Mouse (Mus musculus) midbrain, embryonic 13.5 days (tissue): Measurements from ENCODE around the gene Galm. TPM values are rescaled to one million over a fixed set of nuclear protein-coding genes. Genes with fewer than 3 reads are reported as not detected.
"Not testable (repeated sequence)": the region's sequence is repeated elsewhere in the genome, so short reads cannot be mapped to it uniquely, and the experiment has no call there.

Experiments used
- ATAC-seq: fragments of 200-750 bp; cut with Nextera tagmentation; 2 replicates; pipeline ENCODE4 v1.8.0; 2017; ENCODE audit warnings: mild to moderate bottlenecking, moderate TSS enrichment, moderate library complexity
- H3K27ac ChIP-seq: fragments of 300-500 bp; sonication (generic); 2 replicates; pipeline ENCODE4 v1.5.1; 2015; ENCODE audit warnings: inconsistent platforms, mild to moderate bottlenecking, moderate library complexity
- H3K27me3 ChIP-seq: fragments of 300-500 bp; sonication (generic); 2 replicates; pipeline ENCODE4 v1.6.1; 2015; ENCODE audit warnings: mild to moderate bottlenecking, inconsistent platforms
- H3K36me3 ChIP-seq: fragments of 300-500 bp; sonication (generic); 2 replicates; pipeline ENCODE4 v1.6.1; 2015; ENCODE audit warnings: mild to moderate bottlenecking, inconsistent platforms
- H3K4me1 ChIP-seq: fragments of 300-500 bp; sonication (generic); replicated peaks from 2 replicates; pipeline ENCODE4 v1.6.1; 2015; ENCODE audit warnings: inconsistent platforms
- H3K4me2 ChIP-seq: fragments of 300-500 bp; sonication (generic); replicated peaks from 2 replicates; pipeline ENCODE4 v1.6.1; 2015; ENCODE audit warnings: moderate library complexity, mild to moderate bottlenecking, inconsistent platforms
- H3K4me3 ChIP-seq: fragments of 300-500 bp; sonication (generic); replicated peaks from 2 replicates; pipeline ENCODE4 v1.5.1; 2015; ENCODE audit warnings: mild to moderate bottlenecking, inconsistent platforms
- H3K9ac ChIP-seq: fragments of 300-500 bp; sonication (generic); replicated peaks from 2 replicates; pipeline ENCODE4 v1.6.1; 2015; ENCODE audit warnings: mild to moderate bottlenecking, inconsistent platforms
- H3K9me3 ChIP-seq: fragments of 300-500 bp; sonication (generic); 2 replicates; pipeline ENCODE4 v1.6.1; 2016; ENCODE audit warnings: mild to moderate bottlenecking, inconsistent platforms
- WGBS: fragments of 180-500 bp; shearing (Covaris S2); methylation state at CpG from one replicate; pipeline ENCODE4 v1.1.7; 2015; 5-methylcytosine and 5-hydroxymethylcytosine counted together
- polyA plus RNA-seq: library from polyadenylated mRNA; unstranded; fragments of >200 nt; fragmentation: Nextera tagmentation; extraction: Ambion mirVana; gene quantifications from 2 replicates; pipeline ENCODE4 v1.2.1, GENCODE M21; 2015

The Galm gene
- polyA plus RNA-seq, 1 experiment from 2014 or later: 2.6 TPM

- H3K9ac ChIP-seq: no peak overlapping the region
- no peaks in the 10 kb centered on the region for H3K27me3 ChIP-seq
- H3K4me2 ChIP-seq: no peak overlapping the region
- H3K9me3 ChIP-seq: no peaks in the 10 kb centered on the region
- H3K36me3 ChIP-seq: peaks cover 26% of the 10 kb centered on the region
- H3K4me3 ChIP-seq: no peak overlapping the region
- H3K4me1 ChIP-seq: no peaks in the 10 kb centered on the region
- no peak for ATAC-seq
- H3K27ac ChIP-seq: no peak overlapping the region
- 68% methylated on average over 5 of the region's 5 CpGs for WGBS
Observed at GRCm38 (mm10) chr17:80193075-80193474, 65.8 kb downstream of the Galm start.

- H3K9me3 ChIP-seq: no peaks in the 10 kb centered on the region
- peaks cover 66% of the 10 kb centered on the region for H3K36me3 ChIP-seq
- H3K4me2 ChIP-seq: no peak overlapping the region
- H3K27me3 ChIP-seq: no peaks in the 10 kb centered on the region
- no peak overlapping the region for H3K9ac ChIP-seq
- H3K4me1 ChIP-seq: peaks cover 17% of the 10 kb centered on the region
- 89% methylated on average over 3 of the region's 3 CpGs for WGBS
- no peak overlapping the region for H3K4me3 ChIP-seq
- H3K27ac ChIP-seq: no peak overlapping the region
- peak; percentile 56 for ATAC-seq
Observed at GRCm38 (mm10) chr17:80199160-80199778, 72.0 kb downstream of the Galm start.

GRCm38 (mm10) chr17:80205657-80206056 lies 78.4 kb downstream of the Galm start:
- WGBS: 40% methylated on average over 5 of the region's 5 CpGs
- no peak for ATAC-seq
- Histone ChIP-seq H3K9ac (peak overlapping the region; percentile 96), H3K27ac (peak overlapping the region; percentile 99; the same call in 1 of the 2 replicates), H3K4me2 (peak overlapping the region; percentile 86), H3K36me3 (peaks cover 28% of the 10 kb centered on the region), H3K27me3 (no peaks in the 10 kb centered on the region), H3K4me1 (peaks cover 29% of the 10 kb centered on the region), H3K4me3 (peak overlapping the region; percentile 83), H3K9me3 (no peaks in the 10 kb centered on the region)

GRCm38 (mm10) chr17:80206301-80206670 lies 79.0 kb downstream of the Galm start:
- Histone ChIP-seq H3K36me3 (peaks cover 28% of the 10 kb centered on the region), H3K27ac (peak overlapping the region; percentile 99), H3K9ac (peak overlapping the region; percentile 96), H3K9me3 (no peaks in the 10 kb centered on the region), H3K4me1 (peaks cover 29% of the 10 kb centered on the region), H3K4me3 (peak overlapping the region; percentile 83), H3K4me2 (peak overlapping the region; percentile 86), H3K27me3 (no peaks in the 10 kb centered on the region)
- peak; percentile 74 for ATAC-seq
- under 1% methylated on average over 36 of the region's 36 CpGs for WGBS

- WGBS: under 1% methylated on average over 95 of the region's 95 CpGs
- peak within 1 kb of the TSS; percentile 86 for H3K4me2 ChIP-seq
- no peaks in the 10 kb centered on the region for H3K9me3 ChIP-seq
- H3K27me3 ChIP-seq: no peaks in the 10 kb centered on the region
- peak within 1 kb of the TSS; percentile 83 for H3K4me3 ChIP-seq
- peak within 1 kb of the TSS; percentile 99 for H3K27ac ChIP-seq
- peak within 1 kb of the TSS; percentile 96 for H3K9ac ChIP-seq
- H3K4me1 ChIP-seq: peaks cover 29% of the 10 kb centered on the region
- ATAC-seq: peak; percentile 96
- H3K36me3 ChIP-seq: peaks cover 23% of the 10 kb centered on the region
Observed at GRCm38 (mm10) chr17:80206671-80207581, 79.7 kb downstream of the Galm start, which contains the start of the genes Srsf7 and Ttc39d. TSS of gene Srsf7 (minus strand) at chr17:80207307. TSS of gene Ttc39d (plus strand) at chr17:80207460.

GRCm38 (mm10) chr17:80213998-80214397 lies 86.7 kb downstream of the Galm start:
- H3K4me2 ChIP-seq, H3K4me1 ChIP-seq, H3K4me3 ChIP-seq, ATAC-seq, H3K9ac ChIP-seq, H3K27me3 ChIP-seq, H3K36me3 ChIP-seq, H3K27ac ChIP-seq, H3K9me3 ChIP-seq: not testable (repeated sequence)
- 85% methylated on average over 4 of the region's 4 CpGs for WGBS

- no peak for ATAC-seq
- H3K9me3 ChIP-seq: no peaks in the 10 kb centered on the region
- H3K36me3 ChIP-seq: no peaks in the 10 kb centered on the region
- WGBS: 74% methylated on average over 2 of the region's 2 CpGs
- no peak overlapping the region for H3K9ac ChIP-seq
- no peaks in the 10 kb centered on the region for H3K27me3 ChIP-seq
- no peak overlapping the region for H3K27ac ChIP-seq
- H3K4me1 ChIP-seq: peaks cover 8% of the 10 kb centered on the region
- H3K4me2 ChIP-seq: no peak overlapping the region
- H3K4me3 ChIP-seq: no peak overlapping the region
Observed at GRCm38 (mm10) chr17:80220131-80220530, 92.9 kb downstream of the Galm start.

- Histone ChIP-seq H3K4me1 (peaks cover 9% of the 10 kb centered on the region), H3K9me3 (no peaks in the 10 kb centered on the region), H3K27ac (no peak overlapping the region), H3K9ac (no peak overlapping the region), H3K36me3 (no peaks in the 10 kb centered on the region), H3K4me2 (no peak overlapping the region), H3K27me3 (no peaks in the 10 kb centered on the region), H3K4me3 (no peak overlapping the region)
- ATAC-seq: no peak
- WGBS: 63% methylated on average over 9 of the region's 9 CpGs
Observed at GRCm38 (mm10) chr17:80221202-80221601, 93.9 kb downstream of the Galm start.

GRCm38 (mm10) chr17:80221890-80222628 lies 94.8 kb downstream of the Galm start:
- 56% methylated on average over 3 of the region's 3 CpGs for WGBS
- Histone ChIP-seq H3K4me3 (no peak overlapping the region), H3K27ac (no peak overlapping the region), H3K27me3 (no peaks in the 10 kb centered on the region), H3K9me3 (no peaks in the 10 kb centered on the region), H3K36me3 (no peaks in the 10 kb centered on the region), H3K9ac (no peak overlapping the region), H3K4me1 (peaks cover 9% of the 10 kb centered on the region), H3K4me2 (no peak overlapping the region)
- no peak for ATAC-seq

GRCm38 (mm10) chr17:80223829-80224228 lies 96.6 kb downstream of the Galm start:
- Histone ChIP-seq H3K27ac (peak overlapping the region; percentile 61; the same call in 1 of the 2 replicates), H3K27me3 (no peaks in the 10 kb centered on the region), H3K9ac (peak overlapping the region; percentile 69), H3K4me1 (peaks cover 9% of the 10 kb centered on the region), H3K4me3 (peak overlapping the region; percentile 57), H3K4me2 (peak overlapping the region; percentile 72), H3K9me3 (no peaks in the 10 kb centered on the region), H3K36me3 (peaks cover 11% of the 10 kb centered on the region; the same call in 1 of the 2 replicates)
- peak; percentile 66 for ATAC-seq
- 10% methylated on average over 9 of the region's 9 CpGs for WGBS

GRCm38 (mm10) chr17:80224326-80225116 lies 97.2 kb downstream of the Galm start, which contains the start of gene Gemin6:
TSS of gene Gemin6 (plus strand) at chr17:80224441.
- Histone ChIP-seq H3K4me2 (peak within 1 kb of the TSS; percentile 72), H3K27ac (peak within 1 kb of the TSS; percentile 61), H3K4me3 (peak within 1 kb of the TSS; percentile 57), H3K4me1 (peaks cover 9% of the 10 kb centered on the region), H3K27me3 (no peaks in the 10 kb centered on the region), H3K9me3 (no peaks in the 10 kb centered on the region), H3K9ac (peak within 1 kb of the TSS; percentile 69), H3K36me3 (peaks cover 11% of the 10 kb centered on the region; the same call in 1 of the 2 replicates)
- ATAC-seq: peak; percentile 99
- WGBS: under 1% methylated on average over 33 of the region's 33 CpGs
